Mouse (Mus musculus): ENCODE results near the gene Aak1. TPM values are rescaled to one million over a fixed set of nuclear protein-coding genes. Genes with fewer than 3 reads are reported as not detected.

The Aak1 gene
- polyA plus RNA-seq, 1 experiment: 24.0 TPM

GRCm38 (mm10) chr6:86818914-86819313 lies 30.4 kb upstream of the Aak1 start:
- no peak overlapping the region for H3K4me3 ChIP-seq (ENCODE audit: insufficient read depth, low read length)
- TF ChIP-seq POLR2A (IDR thresholded peaks at IDR 0.05; ENCODE audit: borderline replicate concordance, low read depth, low read length) (no peak), CTCF (IDR thresholded peaks at IDR 0.05; ENCODE audit: low read depth, low read length) (no peak)
- H3K27ac ChIP-seq (ENCODE audit: insufficient read depth, low read depth, low read length): no peak overlapping the region
- peaks cover 18% of the 10 kb centered on the region for H3K4me1 ChIP-seq (ENCODE audit: control insufficient read depth, insufficient read depth, low read length)

- TF ChIP-seq CTCF (IDR thresholded peaks at IDR 0.05; ENCODE audit: low read depth, low read length): no peak
- no peak for TF ChIP-seq POLR2A (IDR thresholded peaks at IDR 0.05; ENCODE audit: borderline replicate concordance, low read depth, low read length)
- H3K4me3 ChIP-seq (ENCODE audit: insufficient read depth, low read length): no peak overlapping the region
- H3K4me1 ChIP-seq (ENCODE audit: control insufficient read depth, insufficient read depth, low read length): peaks cover 23% of the 10 kb centered on the region
- no peak overlapping the region for H3K27ac ChIP-seq (ENCODE audit: insufficient read depth, low read depth, low read length)
Observed at GRCm38 (mm10) chr6:86819926-86820325, 29.4 kb upstream of the Aak1 start.

GRCm38 (mm10) chr6:86820690-86821089 lies 28.6 kb upstream of the Aak1 start:
- no peak overlapping the region for H3K4me3 ChIP-seq (ENCODE audit: insufficient read depth, low read length)
- peaks cover 27% of the 10 kb centered on the region for H3K4me1 ChIP-seq (ENCODE audit: control insufficient read depth, insufficient read depth, low read length)
- TF ChIP-seq CTCF (IDR thresholded peaks at IDR 0.05; ENCODE audit: low read depth, low read length) (peak; percentile 43; the same call in 1 of the 2 replicates), POLR2A (IDR thresholded peaks at IDR 0.05; ENCODE audit: borderline replicate concordance, low read depth, low read length) (no peak)
- H3K27ac ChIP-seq (ENCODE audit: insufficient read depth, low read depth, low read length): no peak overlapping the region

- Histone ChIP-seq H3K27ac (ENCODE audit: insufficient read depth, low read depth, low read length) (peak overlapping the region; percentile 14; the same call in 1 of the 2 replicates), H3K4me3 (ENCODE audit: insufficient read depth, low read length) (peak overlapping the region; percentile 12; the same call in 1 of the 2 replicates), H3K4me1 (ENCODE audit: control insufficient read depth, insufficient read depth, low read length) (peaks cover 27% of the 10 kb centered on the region)
- TF ChIP-seq POLR2A (IDR thresholded peaks at IDR 0.05; ENCODE audit: borderline replicate concordance, low read depth, low read length): no peak
- TF ChIP-seq CTCF (IDR thresholded peaks at IDR 0.05; ENCODE audit: low read depth, low read length): no peak
Observed at GRCm38 (mm10) chr6:86822285-86823050, 26.8 kb upstream of the Aak1 start.

- no peak overlapping the region for H3K27ac ChIP-seq (ENCODE audit: insufficient read depth, low read depth, low read length)
- TF ChIP-seq POLR2A (IDR thresholded peaks at IDR 0.05; ENCODE audit: borderline replicate concordance, low read depth, low read length) (no peak), CTCF (IDR thresholded peaks at IDR 0.05; ENCODE audit: low read depth, low read length) (no peak)
Observed at GRCm38 (mm10) chr6:86823051-86823431, 26.3 kb upstream of the Aak1 start.

GRCm38 (mm10) chr6:86823824-86824223 lies 25.5 kb upstream of the Aak1 start:
- Histone ChIP-seq H3K4me1 (ENCODE audit: control insufficient read depth, insufficient read depth, low read length) (peaks cover 30% of the 10 kb centered on the region), H3K4me3 (ENCODE audit: insufficient read depth, low read length) (no peak overlapping the region), H3K27ac (ENCODE audit: insufficient read depth, low read depth, low read length) (0 out of 2 replicates have a peak overlapping the region, but pooled peaks have one; percentile 15)
- TF ChIP-seq CTCF (IDR thresholded peaks at IDR 0.05; ENCODE audit: low read depth, low read length): no peak
- TF ChIP-seq POLR2A (IDR thresholded peaks at IDR 0.05; ENCODE audit: borderline replicate concordance, low read depth, low read length): no peak

More at GRCm38 (mm10) chr6:86823051-86823431, 26.3 kb upstream of the Aak1 start:
- H3K4me3 ChIP-seq (ENCODE audit: insufficient read depth, low read length): peak overlapping the region; percentile 12; the same call in 1 of the 2 replicates
- H3K4me1 ChIP-seq (ENCODE audit: control insufficient read depth, insufficient read depth, low read length): peaks cover 27% of the 10 kb centered on the region

GRCm38 (mm10) chr6:86824401-86824800 lies 24.9 kb upstream of the Aak1 start:
- TF ChIP-seq CTCF (IDR thresholded peaks at IDR 0.05; ENCODE audit: low read depth, low read length): no peak
- TF ChIP-seq POLR2A (IDR thresholded peaks at IDR 0.05; ENCODE audit: borderline replicate concordance, low read depth, low read length): no peak
- Histone ChIP-seq H3K4me3 (ENCODE audit: insufficient read depth, low read length) (no peak overlapping the region), H3K27ac (ENCODE audit: insufficient read depth, low read depth, low read length) (no peak overlapping the region), H3K4me1 (ENCODE audit: control insufficient read depth, insufficient read depth, low read length) (peaks cover 32% of the 10 kb centered on the region)

- Histone ChIP-seq H3K27ac (ENCODE audit: insufficient read depth, low read depth, low read length) (no peak overlapping the region), H3K4me1 (ENCODE audit: control insufficient read depth, insufficient read depth, low read length) (peaks cover 27% of the 10 kb centered on the region), H3K4me3 (ENCODE audit: insufficient read depth, low read length) (no peak overlapping the region)
- TF ChIP-seq POLR2A (IDR thresholded peaks at IDR 0.05; ENCODE audit: borderline replicate concordance, low read depth, low read length): no peak
- 0 out of 2 replicates have a peak, but pooled peaks have one; percentile 25 for TF ChIP-seq CTCF (IDR thresholded peaks at IDR 0.05; ENCODE audit: low read depth, low read length)
Observed at GRCm38 (mm10) chr6:86827432-86827831, 21.9 kb upstream of the Aak1 start.

GRCm38 (mm10) chr6:86829768-86830167 lies 19.5 kb upstream of the Aak1 start:
- no peak overlapping the region for H3K4me3 ChIP-seq (ENCODE audit: insufficient read depth, low read length)
- H3K27ac ChIP-seq (ENCODE audit: insufficient read depth, low read depth, low read length): no peak overlapping the region
- no peak for TF ChIP-seq CTCF (IDR thresholded peaks at IDR 0.05; ENCODE audit: low read depth, low read length)
- H3K4me1 ChIP-seq (ENCODE audit: control insufficient read depth, insufficient read depth, low read length): peaks cover 16% of the 10 kb centered on the region

GRCm38 (mm10) chr6:86830738-86831500 lies 18.4 kb upstream of the Aak1 start:
- no peak overlapping the region for H3K27ac ChIP-seq (ENCODE audit: insufficient read depth, low read depth, low read length)
- TF ChIP-seq CTCF (IDR thresholded peaks at IDR 0.05; ENCODE audit: low read depth, low read length) (no peak), POLR2A (IDR thresholded peaks at IDR 0.05; ENCODE audit: borderline replicate concordance, low read depth, low read length) (no peak)
- H3K4me1 ChIP-seq (ENCODE audit: control insufficient read depth, insufficient read depth, low read length): peaks cover 12% of the 10 kb centered on the region
- H3K4me3 ChIP-seq (ENCODE audit: insufficient read depth, low read length): no peak overlapping the region

Measured in bone marrow macrophage, adult 2 months (primary cell).